Mouse (Mus musculus): ENCODE measurements at regions not wholly inside any gene's neighbourhood (a gene's known extent, or its start where the extent isn't known, plus 50 kb on each side); places are given as distances from the start of the nearest gene placed in this dataset.

- H3K4me3 ChIP-seq (ENCODE audit: low read depth, low read length): no peak overlapping the region
- no peaks in the 10 kb centered on the region for H3K4me1 ChIP-seq (ENCODE audit: control insufficient read depth, insufficient read depth, low read length)
- no peak overlapping the region for H3K9ac ChIP-seq (ENCODE audit: low read length)
- 55% methylated on average over 4 of the region's 4 CpGs for WGBS
- no peaks in the 10 kb centered on the region for H3K27me3 ChIP-seq (replicated peaks; ENCODE audit: control insufficient read depth, insufficient read depth, low read length)
- H3K4me2 ChIP-seq (ENCODE audit: low read length): no peak overlapping the region
- no peak overlapping the region for H3K27ac ChIP-seq (ENCODE audit: low read depth, low read length)
- no peaks in the 10 kb centered on the region for H3K36me3 ChIP-seq (ENCODE audit: control insufficient read depth, insufficient read depth, low read length)
- DNase-seq (ENCODE audit: low spot score) (no peak), ATAC-seq (no peak)
- no peaks in the 10 kb centered on the region for H3K9me3 ChIP-seq (replicated peaks; ENCODE audit: control insufficient read depth, low read length)
Observed at GRCm38 (mm10) chr4:8362409-8362808, 123.6 kb upstream of the Car8 start.

GRCm38 (mm10) chr4:8361931-8362330 is 123.1 kb upstream of the Car8 start:
- Histone ChIP-seq H3K9ac (ENCODE audit: low read length) (no peak overlapping the region), H3K36me3 (ENCODE audit: control insufficient read depth, insufficient read depth, low read length) (no peaks in the 10 kb centered on the region), H3K4me1 (ENCODE audit: control insufficient read depth, insufficient read depth, low read length) (no peaks in the 10 kb centered on the region), H3K4me2 (ENCODE audit: low read length) (no peak overlapping the region), H3K4me3 (ENCODE audit: low read depth, low read length) (no peak overlapping the region), H3K9me3 (replicated peaks; ENCODE audit: control insufficient read depth, low read length) (no peaks in the 10 kb centered on the region), H3K27me3 (replicated peaks; ENCODE audit: control insufficient read depth, insufficient read depth, low read length) (no peaks in the 10 kb centered on the region), H3K27ac (ENCODE audit: low read depth, low read length) (no peak overlapping the region)
- DNase-seq (ENCODE audit: low spot score) (no peak), ATAC-seq (no peak)
- 40% methylated on average over 2 of the region's 2 CpGs for WGBS

- Histone ChIP-seq H3K4me2 (ENCODE audit: low read length) (no peak overlapping the region), H3K27me3 (replicated peaks; ENCODE audit: control insufficient read depth, insufficient read depth, low read length) (no peaks in the 10 kb centered on the region), H3K4me3 (ENCODE audit: low read depth, low read length) (no peak overlapping the region), H3K27ac (ENCODE audit: low read depth, low read length) (no peak overlapping the region), H3K9me3 (replicated peaks; ENCODE audit: control insufficient read depth, low read length) (no peaks in the 10 kb centered on the region), H3K4me1 (ENCODE audit: control insufficient read depth, insufficient read depth, low read length) (no peaks in the 10 kb centered on the region), H3K36me3 (ENCODE audit: control insufficient read depth, insufficient read depth, low read length) (no peaks in the 10 kb centered on the region), H3K9ac (ENCODE audit: low read length) (no peak overlapping the region)
- no peak for ATAC-seq
- no peak for DNase-seq (ENCODE audit: low spot score)
Observed at GRCm38 (mm10) chr4:8361305-8361704, 122.5 kb upstream of the Car8 start.

GRCm38 (mm10) chr4:8357443-8357842 is 118.6 kb upstream of the Car8 start:
- ATAC-seq (no peak), DNase-seq (ENCODE audit: low spot score) (no peak)
- Histone ChIP-seq H3K27me3 (replicated peaks; ENCODE audit: control insufficient read depth, insufficient read depth, low read length) (no peaks in the 10 kb centered on the region), H3K27ac (ENCODE audit: low read depth, low read length) (no peak overlapping the region), H3K9me3 (replicated peaks; ENCODE audit: control insufficient read depth, low read length) (no peaks in the 10 kb centered on the region), H3K4me1 (ENCODE audit: control insufficient read depth, insufficient read depth, low read length) (no peaks in the 10 kb centered on the region), H3K9ac (ENCODE audit: low read length) (no peak overlapping the region), H3K4me2 (ENCODE audit: low read length) (no peak overlapping the region), H3K36me3 (ENCODE audit: control insufficient read depth, insufficient read depth, low read length) (no peaks in the 10 kb centered on the region), H3K4me3 (ENCODE audit: low read depth, low read length) (no peak overlapping the region)
- WGBS: 90% methylated on average over 1 of the region's 1 CpGs

GRCm38 (mm10) chr4:8341928-8342327 is 103.1 kb upstream of the Car8 start:
- Histone ChIP-seq H3K4me1 (ENCODE audit: control insufficient read depth, insufficient read depth, low read length) (no peaks in the 10 kb centered on the region), H3K4me3 (ENCODE audit: low read depth, low read length) (no peak overlapping the region), H3K9me3 (replicated peaks; ENCODE audit: control insufficient read depth, low read length) (no peaks in the 10 kb centered on the region), H3K4me2 (ENCODE audit: low read length) (no peak overlapping the region), H3K27me3 (replicated peaks; ENCODE audit: control insufficient read depth, insufficient read depth, low read length) (no peaks in the 10 kb centered on the region), H3K27ac (ENCODE audit: low read depth, low read length) (no peak overlapping the region), H3K36me3 (ENCODE audit: control insufficient read depth, insufficient read depth, low read length) (no peaks in the 10 kb centered on the region), H3K9ac (ENCODE audit: low read length) (no peak overlapping the region)
- ATAC-seq (no peak), DNase-seq (ENCODE audit: low spot score) (no peak)
- WGBS: 90% methylated on average over 4 of the region's 4 CpGs

- 94% methylated on average over 10 of the region's 10 CpGs for WGBS
- DNase-seq (ENCODE audit: low spot score): no peak
Observed at GRCm38 (mm10) chr4:8309241-8309987, 70.6 kb upstream of the Car8 start.

GRCm38 (mm10) chr4:8292563-8292962 is 53.7 kb upstream of the Car8 start:
- H3K4me2 ChIP-seq (ENCODE audit: low read length): no peak overlapping the region
- no peak overlapping the region for H3K9ac ChIP-seq (ENCODE audit: low read length)
- ATAC-seq (no peak), DNase-seq (ENCODE audit: low spot score) (no peak)
- no peaks in the 10 kb centered on the region for H3K27me3 ChIP-seq (replicated peaks; ENCODE audit: control insufficient read depth, insufficient read depth, low read length)
- no peaks in the 10 kb centered on the region for H3K4me1 ChIP-seq (ENCODE audit: control insufficient read depth, insufficient read depth, low read length)
- 91% methylated on average over 1 of the region's 1 CpGs for WGBS
- no peaks in the 10 kb centered on the region for H3K36me3 ChIP-seq (ENCODE audit: control insufficient read depth, insufficient read depth, low read length)
- H3K27ac ChIP-seq (ENCODE audit: low read depth, low read length): no peak overlapping the region
- no peak overlapping the region for H3K4me3 ChIP-seq (ENCODE audit: low read depth, low read length)
- no peaks in the 10 kb centered on the region for H3K9me3 ChIP-seq (replicated peaks; ENCODE audit: control insufficient read depth, low read length)

More at GRCm38 (mm10) chr4:8309241-8309987, 70.6 kb upstream of the Car8 start:
- H3K4me3 ChIP-seq (ENCODE audit: low read depth, low read length): no peak overlapping the region
- no peaks in the 10 kb centered on the region for H3K4me1 ChIP-seq (ENCODE audit: control insufficient read depth, insufficient read depth, low read length)
- no peaks in the 10 kb centered on the region for H3K36me3 ChIP-seq (ENCODE audit: control insufficient read depth, insufficient read depth, low read length)
- H3K4me2 ChIP-seq (ENCODE audit: low read length): no peak overlapping the region
- H3K9ac ChIP-seq (ENCODE audit: low read length): no peak overlapping the region
- H3K27ac ChIP-seq (ENCODE audit: low read depth, low read length): no peak overlapping the region
- no peaks in the 10 kb centered on the region for H3K9me3 ChIP-seq (replicated peaks; ENCODE audit: control insufficient read depth, low read length)
- H3K27me3 ChIP-seq (replicated peaks; ENCODE audit: control insufficient read depth, insufficient read depth, low read length): no peaks in the 10 kb centered on the region
- no peak for ATAC-seq

- DNase-seq (ENCODE audit: low spot score) (peak; percentile 33), ATAC-seq (peak; percentile 46; the same call in 1 of the 2 replicates)
- Histone ChIP-seq H3K27me3 (replicated peaks; ENCODE audit: control insufficient read depth, insufficient read depth, low read length) (no peaks in the 10 kb centered on the region), H3K36me3 (ENCODE audit: control insufficient read depth, insufficient read depth, low read length) (no peaks in the 10 kb centered on the region), H3K27ac (ENCODE audit: low read depth, low read length) (no peak overlapping the region), H3K4me3 (ENCODE audit: low read depth, low read length) (no peak overlapping the region), H3K9ac (ENCODE audit: low read length) (no peak overlapping the region), H3K9me3 (replicated peaks; ENCODE audit: control insufficient read depth, low read length) (no peaks in the 10 kb centered on the region), H3K4me2 (ENCODE audit: low read length) (no peak overlapping the region), H3K4me1 (ENCODE audit: control insufficient read depth, insufficient read depth, low read length) (no peaks in the 10 kb centered on the region)
- 54% methylated on average over 11 of the region's 11 CpGs for WGBS
Observed at GRCm38 (mm10) chr4:8291528-8292492, 53.0 kb upstream of the Car8 start.

GRCm38 (mm10) chr4:8289901-8290300 is 51.1 kb upstream of the Car8 start:
- WGBS: 84% methylated on average over 5 of the region's 5 CpGs
- H3K4me3 ChIP-seq (ENCODE audit: low read depth, low read length): no peak overlapping the region
- H3K9ac ChIP-seq (ENCODE audit: low read length): no peak overlapping the region
- H3K4me2 ChIP-seq (ENCODE audit: low read length): no peak overlapping the region
- no peaks in the 10 kb centered on the region for H3K4me1 ChIP-seq (ENCODE audit: control insufficient read depth, insufficient read depth, low read length)
- no peaks in the 10 kb centered on the region for H3K36me3 ChIP-seq (ENCODE audit: control insufficient read depth, insufficient read depth, low read length)
- no peak for DNase-seq (ENCODE audit: low spot score)
- no peak for ATAC-seq
- H3K9me3 ChIP-seq (replicated peaks; ENCODE audit: control insufficient read depth, low read length): no peaks in the 10 kb centered on the region
- H3K27ac ChIP-seq (ENCODE audit: low read depth, low read length): no peak overlapping the region
- no peaks in the 10 kb centered on the region for H3K27me3 ChIP-seq (replicated peaks; ENCODE audit: control insufficient read depth, insufficient read depth, low read length)

Measured in forebrain, embryonic 14.5 days (tissue).